Mouse (Mus musculus): ENCODE data around the gene Rsc1a1.

GRCm38 (mm10) chr4:141643118-141643855 is 42.1 kb downstream of the Rsc1a1 start:
- no peak for TF ChIP-seq CTCF (IDR thresholded peaks at IDR 0.05; ENCODE audit: insufficient read depth, low read length)
- no peak for TF ChIP-seq POLR2A (IDR thresholded peaks at IDR 0.05; ENCODE audit: borderline replicate concordance, extremely low read depth, low read depth, low read length)
